In genomic region chr3:37769268-37769756, GRCm38 (mm10) we compare ENCODE assay signal across 9 mouse cellular contexts. TPM values are rescaled to one million over a fixed set of nuclear protein-coding genes. Genes with fewer than 3 reads are reported as not detected.
DNase-seq lines count a peak whose midpoint lies in the region; TF ChIP-seq lines count a peak whose summit lies in the region.
"Had no signal": no experiment of that assay in that cellular context is flagged by ENCODE, and none has a peak within 500 bp of the region (broad histone marks: within the 10 kb centered on the region; RNA-seq: fewer than 3 reads in every experiment).

No protein-coding gene starts in this region.

- H3K9ac ChIP-seq in heart, adult 2 months (ENCODE audit: low read depth, low read length) = peak overlapping the region; percentile 15

- no peak for TF ChIP-seq CTCF in thymus, adult 2 months (IDR thresholded peaks at IDR 0.05; ENCODE audit: borderline replicate concordance, control insufficient read depth, extremely low read depth, insufficient read depth, low read length, poor library complexity)
- no peak for TF ChIP-seq CTCF in heart, adult 2 months (IDR thresholded peaks at IDR 0.05)

- H3K79me2 ChIP-seq in heart, adult 2 months (replicated peaks; ENCODE audit: control insufficient read depth, insufficient read depth, low read length) = no peaks in the 10 kb centered on the region
- H3K79me2 ChIP-seq in macrophage (ENCODE audit: inconsistent target) = no peaks in the 10 kb centered on the region

- peak; percentile 85 for TF ChIP-seq EP300 in heart, adult 2 months (IDR thresholded peaks at IDR 0.05; ENCODE audit: insufficient read depth, low read depth, low read length)

- H3K4me1 ChIP-seq in thymus, adult 2 months (replicated peaks; ENCODE audit: control insufficient read depth, insufficient read depth, low read length) = peaks cover 17% of the 10 kb centered on the region
- H3K4me1 ChIP-seq in heart, adult 2 months (ENCODE audit: control insufficient read depth, insufficient read depth, low read length) = peaks cover 16% of the 10 kb centered on the region

- intact Hi-C loops in heart, adult 2 months (cut with DNase I) = loop anchor here (1.0 to 5.0 kb wide), 4 partner anchors 11 to 433 kb away; no protein-coding TSS in a partner anchor
- intact Hi-C loops in left cerebral cortex, postnatal 14 days (cut with DNase I) = no loop called here

- no peaks in the 10 kb centered on the region for H3K27me3 ChIP-seq in thymus, adult 2 months (ENCODE audit: control insufficient read depth, insufficient read depth, low read length)
- no peaks in the 10 kb centered on the region for H3K27me3 ChIP-seq in heart, adult 2 months (ENCODE audit: control insufficient read depth, insufficient read depth, low read length)

- no peaks in the 10 kb centered on the region for H3K36me3 ChIP-seq in thymus, adult 2 months (ENCODE audit: control insufficient read depth, insufficient read depth, low read length)
- peaks cover 11% of the 10 kb centered on the region; the same call in 1 of the 2 replicates for H3K36me3 ChIP-seq in heart, adult 2 months (ENCODE audit: control insufficient read depth, insufficient read depth, low read length)
- H3K36me3 ChIP-seq in macrophage (ENCODE audit: inconsistent target) = no peaks in the 10 kb centered on the region

- TF ChIP-seq POLR2A in thymus, adult 2 months (IDR thresholded peaks at IDR 0.05; ENCODE audit: control insufficient read depth, extremely low read depth, insufficient read depth, low read length, poor library complexity) = no peak
- 0 out of 2 replicates have a peak, but pooled peaks have one; percentile 45 for TF ChIP-seq POLR2A in heart, adult 2 months (IDR thresholded peaks at IDR 0.05; ENCODE audit: insufficient read depth, low read depth, low read length)

- peak overlapping the region; percentile 14; the same call in 1 of the 2 replicates for H3K27ac ChIP-seq in thymus, adult 2 months (ENCODE audit: control insufficient read depth, insufficient read depth, low read length)
- peak overlapping the region; percentile 87 for H3K27ac ChIP-seq in heart, adult 2 months
- peak overlapping the region; percentile 74 for H3K27ac ChIP-seq in macrophage

- no peak for DNase-seq in thymus, adult 2 months
- no peak for DNase-seq in thymus, postnatal 4 days
- peak; percentile 16 for DNase-seq in embryo, embryonic 11.5 days (ENCODE audit: low read depth, low spot score)
- peak; percentile 74 to 82 for DNase-seq in heart, adult 2 months
- DNase-seq in kidney, adult 11 months = peak; percentile 73
- peak; percentile 72 to 73 for DNase-seq in left cerebral cortex, postnatal 14 days (ENCODE audit: low spot score in 2 of 2)
- peak; percentile 84 for DNase-seq in skeletal muscle tissue, adult 2 months (ENCODE audit: low read depth, low spot score)

- H3K4me3 ChIP-seq in thymus, adult 2 months (ENCODE audit: control insufficient read depth, insufficient read depth, low read length) = no peak overlapping the region
- peak overlapping the region; percentile 23 for H3K4me3 ChIP-seq in heart, adult 2 months
- H3K4me3 ChIP-seq in macrophage (ENCODE audit: inconsistent target) = peak overlapping the region; percentile 10; the same call in 1 of the 2 replicates
- H3K4me3 ChIP-seq: myocyte had no signal

- 2% methylated on average over 5 of the region's 5 CpGs for whole genome bisulfite sequencing in thymus, adult 2 months
- WGBS in heart, adult 2 months = 3% methylated on average over 5 of the region's 5 CpGs
- 0% methylated on average over 5 of the region's 5 CpGs for WGBS in macrophage (ENCODE audit: missing documents)

RNA-seq across cellular contexts. Expression of gene Gm5148, which starts 45.0 kb away (rescaled TPM):
- polyA plus RNA-seq in thymus, adult 2 months (2012; rRNA removed) = 1.5 and 1.8 TPM in 2 replicates
- total RNA-seq in heart, adult 2 months (2021) = under 1 TPM in 1 of 2 experiments, not detected in 1; 0.25 TPM
- polyA plus RNA-seq in heart, adult 2 months (2012; rRNA removed) = 0.44 and 0.57 TPM in 2 replicates
- total RNA-seq in left cerebral cortex, postnatal 14 days (2021) = 1 to 10 TPM; 2.1 to 2.6 TPM
- not detected for total RNA-seq in macrophage (2018; cell fraction: chromatin; rRNA removed)
- total RNA-seq in macrophage (2018; cell fraction: cytosol; rRNA removed) = 1 to 10 TPM in 19 of 26 experiments, under 1 TPM in 7; 0.49 to 3.8 (median 1.4) TPM
- total RNA-seq in macrophage (2018; cell fraction: nucleus; rRNA removed) = under 1 TPM in 3 of 26 experiments, not detected in 23; 0.29 to 0.68 (median 0.46) TPM
- polyA plus RNA-seq in macrophage (2018) = 1.6 to 20.3 TPM (median 2.5 TPM) in 3 replicates

Comparison
In these comparisons a context has a peak if more than half of its experiments do, and no peak if none do; other contexts are left out.
1. DNase-seq: peak in embryo, embryonic 11.5 days (single experiment), heart, adult 2 months (2 of 2), kidney, adult 11 months (single experiment), left cerebral cortex, postnatal 14 days (2 of 2) and skeletal muscle tissue, adult 2 months (single experiment); none in thymus, adult 2 months (single experiment) and thymus, postnatal 4 days (single experiment).
2. H3K27ac ChIP-seq: peak in every context shown above with its lines; median percentile 87 in heart, adult 2 months; 74 in macrophage; 14 in thymus, adult 2 months.